Mouse (Mus musculus) CD4-positive helper T cell, adult 2 months (primary cell): Measurements from ENCODE around the gene Trip11.
"Not testable (repeated sequence)": the region's sequence is repeated elsewhere in the genome, so short reads cannot be mapped to it uniquely, and the experiment has no call there.

Source experiments
- DNase-seq: peaks from one replicate; pipeline ENCODE4 v3.0.0-alpha.2; 2012; ENCODE audit warnings: low read depth, missing footprints, low spot score

The Trip11 gene

GRCm38 (mm10) chr12:101912626-101913490 is at the start of gene Trip11:
Gene Trip11, minus strand, starts transcription at chr12:101913267.
- DNase-seq = peak; percentile 92

GRCm38 (mm10) chr12:101958960-101959780 is 46.1 kb upstream of the Trip11 start:
- DNase-seq = not testable (repeated sequence)

GRCm38 (mm10) chr12:101958556-101958955 is 45.5 kb upstream of the Trip11 start:
- DNase-seq = no peak

- DNase-seq = peak; percentile 97
Measured at GRCm38 (mm10) chr12:101957942-101958544, 45.0 kb upstream of the Trip11 start, which contains the start of gene Atxn3. Gene Atxn3, minus strand, starts transcription at chr12:101958246.

GRCm38 (mm10) chr12:101957079-101957941 is 44.2 kb upstream of the Trip11 start:
- DNase-seq = no peak

GRCm38 (mm10) chr12:101955821-101956220 is 42.8 kb upstream of the Trip11 start:
- not testable (repeated sequence) for DNase-seq

- DNase-seq = no peak
Measured at GRCm38 (mm10) chr12:101948801-101949200, 35.7 kb upstream of the Trip11 start.

- DNase-seq = no peak
Measured at GRCm38 (mm10) chr12:101947986-101948385, 34.9 kb upstream of the Trip11 start.

- no peak for DNase-seq
Measured at GRCm38 (mm10) chr12:101937572-101937971, 24.5 kb upstream of the Trip11 start.

- no peak for DNase-seq
Measured at GRCm38 (mm10) chr12:101935223-101935622, 22.2 kb upstream of the Trip11 start.

GRCm38 (mm10) chr12:101928423-101928822 is 15.4 kb upstream of the Trip11 start:
- DNase-seq = no peak

- DNase-seq = no peak
Measured at GRCm38 (mm10) chr12:101922313-101922712, 9.2 kb upstream of the Trip11 start.

- DNase-seq = no peak
Measured at GRCm38 (mm10) chr12:101919847-101920246, 6.8 kb upstream of the Trip11 start.

- no peak for DNase-seq
Measured at GRCm38 (mm10) chr12:101917165-101917564, 4.1 kb upstream of the Trip11 start.

- DNase-seq = no peak
Measured at GRCm38 (mm10) chr12:101911346-101911745, 1.7 kb downstream of the Trip11 start.

GRCm38 (mm10) chr12:101910360-101910759 is 2.7 kb downstream of the Trip11 start:
- DNase-seq = no peak

- peak; percentile 52 for DNase-seq
Measured at GRCm38 (mm10) chr12:101905817-101906216, 7.2 kb downstream of the Trip11 start.

- no peak for DNase-seq
Measured at GRCm38 (mm10) chr12:101904906-101905305, 8.2 kb downstream of the Trip11 start.

- DNase-seq = no peak
Measured at GRCm38 (mm10) chr12:101904170-101904569, 8.9 kb downstream of the Trip11 start.

GRCm38 (mm10) chr12:101899671-101900245 is 13.3 kb downstream of the Trip11 start:
- DNase-seq = no peak

GRCm38 (mm10) chr12:101898966-101899365 is 14.1 kb downstream of the Trip11 start:
- DNase-seq = no peak
